27 mouse cellular contexts compared by ENCODE assay signal in genomic region chr8:82005466-82005865, GRCm38 (mm10).
"Had no signal": no experiment of that assay in that cellular context is flagged by ENCODE, and none has a peak within 500 bp of the region (broad histone marks: within the 10 kb centered on the region; RNA-seq: fewer than 3 reads in every experiment).

No protein-coding gene starts in this region.

- H3K36me3 ChIP-seq: heart, embryonic 13.5 days; heart, embryonic 15.5 days; hindbrain, embryonic 12.5 days; kidney, embryonic 15.5 days; limb, embryonic 13.5 days; limb, embryonic 15.5 days; liver, embryonic 12.5 days had no signal

- H3K4me1 ChIP-seq: heart, embryonic 13.5 days; heart, embryonic 15.5 days; hindbrain, embryonic 12.5 days; kidney, embryonic 15.5 days; limb, embryonic 13.5 days; limb, embryonic 15.5 days; liver, embryonic 12.5 days had no signal

- H3K27me3 ChIP-seq: heart, embryonic 13.5 days; heart, embryonic 15.5 days; hindbrain, embryonic 12.5 days; kidney, embryonic 15.5 days; limb, embryonic 13.5 days; limb, embryonic 15.5 days; liver, embryonic 12.5 days had no signal

- H3K27ac ChIP-seq: gastrocnemius, adult 2 months; heart, adult 2 months; heart, embryonic 13.5 days; heart, embryonic 15.5 days; hindbrain, embryonic 12.5 days; hindbrain, embryonic 14.5 days; kidney, embryonic 15.5 days; kidney, postnatal 0 days; limb, embryonic 13.5 days; limb, embryonic 15.5 days; liver, embryonic 12.5 days; liver, embryonic 14.5 days had no signal

- H3K9ac ChIP-seq: heart, embryonic 13.5 days; heart, embryonic 15.5 days; hindbrain, embryonic 12.5 days; hindbrain, embryonic 14.5 days; kidney, embryonic 15.5 days; limb, embryonic 13.5 days; limb, embryonic 15.5 days; liver, embryonic 12.5 days; liver, embryonic 14.5 days had no signal

- H3K9me3 ChIP-seq: heart, embryonic 13.5 days; heart, embryonic 15.5 days; hindbrain, embryonic 12.5 days; kidney, embryonic 15.5 days; limb, embryonic 13.5 days; limb, embryonic 15.5 days; liver, embryonic 12.5 days had no signal

- H3K4me3 ChIP-seq: gastrocnemius, adult 2 months; heart, adult 2 months; heart, embryonic 13.5 days; heart, embryonic 15.5 days; hindbrain, embryonic 12.5 days; kidney, embryonic 15.5 days; limb, embryonic 13.5 days; limb, embryonic 15.5 days; liver, embryonic 12.5 days had no signal

- H3K4me2 ChIP-seq: heart, embryonic 11.5 days; heart, embryonic 13.5 days; heart, embryonic 15.5 days; hindbrain, embryonic 12.5 days; hindbrain, embryonic 14.5 days; kidney, embryonic 15.5 days; limb, embryonic 13.5 days; limb, embryonic 15.5 days; liver, embryonic 12.5 days had no signal

- DNase-seq: gastrocnemius, adult 2 months; gastrocnemius, postnatal 10 days; gastrocnemius, postnatal 25 days; heart, adult 2 months; heart, postnatal 14 days; heart, postnatal 36 days; kidney, adult 11 months; kidney, adult 2 months; kidney, adult 9 months; kidney, postnatal 14 days; kidney, postnatal 36 days; layer of hippocampus, adult 9-11 months; layer of hippocampus, postnatal 36 days; left cerebral cortex, postnatal 4 days had no signal

- ATAC-seq: hindbrain, embryonic 16.5 days; intestine, embryonic 16.5 days; liver, embryonic 12.5 days had no signal
